Mouse (Mus musculus): ENCODE measurements around the gene Tbx6. TPM values are rescaled to one million over a fixed set of nuclear protein-coding genes. Genes with fewer than 3 reads are reported as not detected.

Gene Tbx6
- polyA plus RNA-seq, 1 experiment, result 0.01 TPM

GRCm38 (mm10) chr7:126799468-126800268 is 18.4 kb downstream of the Tbx6 start:
- Histone ChIP-seq H3K27me3 (ENCODE audit: control insufficient read depth, insufficient read depth, insufficient read length) (no peaks in the 10 kb centered on the region), H3K36me3 (ENCODE audit: control insufficient read depth, insufficient read depth) (peaks cover 26% of the 10 kb centered on the region), H3ac (ENCODE audit: control insufficient read depth, insufficient read length, low read depth) (peak overlapping the region; percentile 76), H3K4me3 (ENCODE audit: insufficient read depth, poor library complexity, severe bottlenecking) (peak overlapping the region; percentile 28), H3K79me2 (ENCODE audit: control insufficient read depth, insufficient read depth) (peaks cover 40% of the 10 kb centered on the region), H3K79me3 (ENCODE audit: low read depth) (peaks cover 31% of the 10 kb centered on the region)
- TF ChIP-seq FOSL1 (IDR thresholded peaks at IDR 0.05; ENCODE audit: insufficient read depth, low read length, poor library complexity, severe bottlenecking) (no peak), CEBPB (IDR thresholded peaks at IDR 0.05; ENCODE audit: low read depth) (no peak), MAX (IDR thresholded peaks at IDR 0.05) (no peak), USF1 (IDR thresholded peaks at IDR 0.05; ENCODE audit: low read depth) (no peak), MYOD1 (IDR thresholded peaks at IDR 0.05; ENCODE audit: control insufficient read depth, insufficient read length, low read depth) (no peak), MYOG (IDR thresholded peaks at IDR 0.05; ENCODE audit: control insufficient read depth, extremely low read depth, insufficient read length) (no peak), CTCF (IDR thresholded peaks at IDR 0.05; ENCODE audit: control insufficient read depth, insufficient read depth, insufficient read length) (no peak)

- Histone ChIP-seq H3K79me2 (ENCODE audit: control insufficient read depth, insufficient read depth) (peaks cover 36% of the 10 kb centered on the region), H3K36me3 (ENCODE audit: control insufficient read depth, insufficient read depth) (peaks cover 22% of the 10 kb centered on the region), H3K79me3 (ENCODE audit: low read depth) (peaks cover 31% of the 10 kb centered on the region), H3ac (ENCODE audit: control insufficient read depth, insufficient read length, low read depth) (peak overlapping the region; percentile 24), H3K4me3 (ENCODE audit: insufficient read depth, poor library complexity, severe bottlenecking) (no peak overlapping the region), H3K27me3 (ENCODE audit: control insufficient read depth, insufficient read depth, insufficient read length) (no peaks in the 10 kb centered on the region)
- TF ChIP-seq FOSL1 (IDR thresholded peaks at IDR 0.05; ENCODE audit: insufficient read depth, low read length, poor library complexity, severe bottlenecking) (no peak), USF1 (IDR thresholded peaks at IDR 0.05; ENCODE audit: low read depth) (no peak), MYOD1 (IDR thresholded peaks at IDR 0.05; ENCODE audit: control insufficient read depth, insufficient read length, low read depth) (no peak), CTCF (IDR thresholded peaks at IDR 0.05; ENCODE audit: control insufficient read depth, insufficient read depth, insufficient read length) (no peak), CEBPB (IDR thresholded peaks at IDR 0.05; ENCODE audit: low read depth) (no peak), MAX (IDR thresholded peaks at IDR 0.05) (no peak), MYOG (IDR thresholded peaks at IDR 0.05; ENCODE audit: control insufficient read depth, extremely low read depth, insufficient read length) (no peak)
These were observed 19.2 kb downstream of the Tbx6 start for GRCm38 (mm10) chr7:126800269-126801056.

GRCm38 (mm10) chr7:126801057-126801422 is 19.8 kb downstream of the Tbx6 start:
- TF ChIP-seq MAX (IDR thresholded peaks at IDR 0.05), result no peak
- TF ChIP-seq FOSL1 (IDR thresholded peaks at IDR 0.05; ENCODE audit: insufficient read depth, low read length, poor library complexity, severe bottlenecking), result no peak
- no peak for TF ChIP-seq USF1 (IDR thresholded peaks at IDR 0.05; ENCODE audit: low read depth)
- no peak for TF ChIP-seq MYOD1 (IDR thresholded peaks at IDR 0.05; ENCODE audit: control insufficient read depth, insufficient read length, low read depth)
- no peak for TF ChIP-seq CEBPB (IDR thresholded peaks at IDR 0.05; ENCODE audit: low read depth)
- TF ChIP-seq MYOG (IDR thresholded peaks at IDR 0.05; ENCODE audit: control insufficient read depth, extremely low read depth, insufficient read length), result no peak
- no peak for TF ChIP-seq CTCF (IDR thresholded peaks at IDR 0.05; ENCODE audit: control insufficient read depth, insufficient read depth, insufficient read length)
- no peak overlapping the region for H3K4me3 ChIP-seq (ENCODE audit: insufficient read depth, poor library complexity, severe bottlenecking)
- H3K79me2 ChIP-seq (ENCODE audit: control insufficient read depth, insufficient read depth), result peaks cover 31% of the 10 kb centered on the region
- H3K27me3 ChIP-seq (ENCODE audit: control insufficient read depth, insufficient read depth, insufficient read length), result no peaks in the 10 kb centered on the region
- peaks cover 28% of the 10 kb centered on the region for H3K79me3 ChIP-seq (ENCODE audit: low read depth)
- peaks cover 16% of the 10 kb centered on the region for H3K36me3 ChIP-seq (ENCODE audit: control insufficient read depth, insufficient read depth)
- no peak overlapping the region for H3ac ChIP-seq (ENCODE audit: control insufficient read depth, insufficient read length, low read depth)

- TF ChIP-seq MAX (IDR thresholded peaks at IDR 0.05), result no peak
- peak; percentile 17 for TF ChIP-seq MYOD1 (IDR thresholded peaks at IDR 0.05; ENCODE audit: control insufficient read depth, insufficient read length, low read depth)
- H3K36me3 ChIP-seq (ENCODE audit: control insufficient read depth, insufficient read depth), result peaks cover 3% of the 10 kb centered on the region
These were observed 21.0 kb downstream of the Tbx6 start for GRCm38 (mm10) chr7:126802134-126802889.

GRCm38 (mm10) chr7:126803181-126803580 is 21.9 kb downstream of the Tbx6 start:
- Histone ChIP-seq H3K79me2 (ENCODE audit: control insufficient read depth, insufficient read depth) (peaks cover 23% of the 10 kb centered on the region), H3K36me3 (ENCODE audit: control insufficient read depth, insufficient read depth) (no peaks in the 10 kb centered on the region), H3K79me3 (ENCODE audit: low read depth) (peaks cover 9% of the 10 kb centered on the region), H3K4me3 (ENCODE audit: insufficient read depth, poor library complexity, severe bottlenecking) (no peak overlapping the region), H3ac (ENCODE audit: control insufficient read depth, insufficient read length, low read depth) (no peak overlapping the region), H3K27me3 (ENCODE audit: control insufficient read depth, insufficient read depth, insufficient read length) (no peaks in the 10 kb centered on the region)
- TF ChIP-seq USF1 (IDR thresholded peaks at IDR 0.05; ENCODE audit: low read depth) (no peak), MYOD1 (IDR thresholded peaks at IDR 0.05; ENCODE audit: control insufficient read depth, insufficient read length, low read depth) (no peak), CEBPB (IDR thresholded peaks at IDR 0.05; ENCODE audit: low read depth) (no peak), MAX (IDR thresholded peaks at IDR 0.05) (no peak), CTCF (IDR thresholded peaks at IDR 0.05; ENCODE audit: control insufficient read depth, insufficient read depth, insufficient read length) (no peak), MYOG (IDR thresholded peaks at IDR 0.05; ENCODE audit: control insufficient read depth, extremely low read depth, insufficient read length) (no peak), FOSL1 (IDR thresholded peaks at IDR 0.05; ENCODE audit: insufficient read depth, low read length, poor library complexity, severe bottlenecking) (no peak)

More at GRCm38 (mm10) chr7:126802134-126802889, 21.0 kb downstream of the Tbx6 start:
- Histone ChIP-seq H3K79me2 (ENCODE audit: control insufficient read depth, insufficient read depth) (peaks cover 23% of the 10 kb centered on the region), H3K4me3 (ENCODE audit: insufficient read depth, poor library complexity, severe bottlenecking) (no peak overlapping the region), H3K79me3 (ENCODE audit: low read depth) (peaks cover 15% of the 10 kb centered on the region), H3K27me3 (ENCODE audit: control insufficient read depth, insufficient read depth, insufficient read length) (no peaks in the 10 kb centered on the region), H3ac (ENCODE audit: control insufficient read depth, insufficient read length, low read depth) (no peak overlapping the region)
